In the genomic region with DNA sequence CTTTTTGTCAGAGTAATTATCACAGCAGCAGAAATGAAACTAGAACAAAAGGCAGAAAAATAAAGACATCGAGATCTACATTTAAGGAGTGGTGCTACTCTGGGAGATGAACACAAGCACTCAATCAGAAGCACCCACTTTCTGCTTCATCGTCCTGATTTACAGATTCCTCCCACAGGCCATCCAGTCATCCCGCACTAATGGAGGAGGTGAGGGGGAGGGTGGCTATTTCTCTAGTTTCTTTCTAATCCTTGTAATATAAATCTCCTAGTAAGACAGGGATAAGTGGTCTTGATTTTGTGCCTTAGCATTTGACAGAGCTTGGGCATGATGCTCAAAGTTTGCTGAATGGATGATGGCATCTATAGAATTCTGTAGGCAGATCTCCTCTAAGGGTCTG, we compare ENCODE assay signal across 12 mouse cellular contexts. TPM values are rescaled to one million over a fixed set of nuclear protein-coding genes. Genes with fewer than 3 reads are reported as not detected.
"Had no signal": no experiment of that assay in that cellular context is flagged by ENCODE, and none has a peak within 500 bp of the region (broad histone marks: within the 10 kb centered on the region; RNA-seq: fewer than 3 reads in every experiment).

No protein-coding gene starts in this region.

- DNase-seq: kidney, adult 2 months; kidney, postnatal 25 days; layer of hippocampus, postnatal 36 days; liver; lung, adult 18-20 months; lung, postnatal 10 days; lung, postnatal 36 days; spleen, adult 18-20 months; thymus, adult 18-20 months; thymus, postnatal 36 days had no signal

RNA-seq across cellular contexts. Expression of a gene that starts 57.5 kb away (rescaled TPM):
- total RNA-seq: monocyte, adult 5-6 weeks; neutrophil, adult 5-6 weeks had no signal
